Mouse (Mus musculus) thymus, adult 2 months (tissue): ENCODE measurements around the gene Lamtor2. TPM values are rescaled to one million over a fixed set of nuclear protein-coding genes. Genes with fewer than 3 reads are reported as not detected.

Experiments
- DNase-seq: peaks from one replicate; pipeline ENCODE4 v3.0.0; 2021
- H3K27ac ChIP-seq: fragments of 200-500 bp; 2 replicates; pipeline ENCODE4 v1.5.1; 2012; ENCODE audit warnings: low read length, control low read depth; ENCODE audit not compliant: control insufficient read depth, insufficient read depth
- H3K27me3 ChIP-seq: fragments of 200-500 bp; 2 replicates; pipeline ENCODE4 v1.6.1; 2012; ENCODE audit warnings: mild to moderate bottlenecking, low read length, moderate library complexity, mixed read lengths; ENCODE audit not compliant: control insufficient read depth, insufficient read depth
- H3K36me3 ChIP-seq: fragments of 200-500 bp; 2 replicates; pipeline ENCODE4 v1.6.1; 2012; ENCODE audit warnings: mild to moderate bottlenecking, low read length, moderate library complexity; ENCODE audit not compliant: control insufficient read depth, insufficient read depth
- H3K4me1 ChIP-seq: fragments of 200-500 bp; replicated peaks from 2 replicates; pipeline ENCODE4 v1.6.1; 2012; ENCODE audit warnings: low read length; ENCODE audit not compliant: control insufficient read depth, insufficient read depth
- H3K4me3 ChIP-seq: fragments of 200-500 bp; 2 replicates; pipeline ENCODE4 v1.5.1; 2012; ENCODE audit warnings: mild to moderate bottlenecking, low read length, control low read depth, moderate library complexity; ENCODE audit not compliant: control insufficient read depth, insufficient read depth
- CTCF ChIP-seq: fragments of 200-500 bp; IDR thresholded peaks from 2 replicates; pipeline ENCODE4 v1.5.1; 2012; ENCODE audit warnings: mild to moderate bottlenecking, control low read depth, low read length, moderate library complexity, borderline replicate concordance; ENCODE audit not compliant: control insufficient read depth, poor library complexity, insufficient read depth; ENCODE audit errors: extremely low read depth
- POLR2A ChIP-seq: fragments of 200-500 bp; IDR thresholded peaks from 2 replicates; pipeline ENCODE4 v1.6.1; 2012; ENCODE audit warnings: mild to moderate bottlenecking, low read length, control low read depth, moderate library complexity; ENCODE audit not compliant: control insufficient read depth, poor library complexity, insufficient read depth; ENCODE audit errors: extremely low read depth
- WGBS: fragments of 180-500 bp; shearing (Covaris S2); methylation state at CpG from one replicate; pipeline ENCODE4 v1.1.7; 2018; 5-methylcytosine and 5-hydroxymethylcytosine counted together
- polyA plus RNA-seq: library from polyadenylated mRNA; depleted of rRNA; stranded (reverse); fragments of >200 nt; gene quantifications from 2 replicates; pipeline ENCODE4 v1.2.3, GENCODE M21; 2012

Lamtor2 gene
- polyA plus RNA-seq, 1 experiment = 141 TPM

DNA sequence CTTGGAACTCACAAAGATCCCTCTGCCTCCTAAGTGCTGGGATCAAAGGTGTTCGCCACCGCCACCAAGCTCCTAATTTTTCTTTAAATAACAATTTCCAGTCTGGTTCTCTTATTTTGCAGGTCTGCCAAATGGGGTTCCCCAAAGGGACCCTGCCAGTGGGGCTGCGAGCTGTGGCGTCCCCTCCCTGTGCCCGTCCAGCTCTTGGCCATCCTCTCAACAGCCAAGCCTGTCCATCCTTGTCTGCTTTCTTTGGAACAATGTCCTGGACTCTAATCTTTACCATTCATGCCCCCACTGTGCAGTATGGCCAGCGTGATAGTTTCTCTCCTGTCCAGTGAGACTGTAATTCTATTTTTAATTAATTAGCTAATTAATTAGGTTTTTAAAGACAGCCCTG, 31.7 kb downstream of the Lamtor2 start:
- DNase-seq = no peak
- 89% methylated on average over 6 of the region's 6 CpGs for WGBS
- H3K36me3 ChIP-seq = peaks cover 8% of the 10 kb centered on the region
- H3K4me1 ChIP-seq = peaks cover 8% of the 10 kb centered on the region; the same call in 1 of the 2 replicates
- no peak overlapping the region for H3K4me3 ChIP-seq
- H3K27me3 ChIP-seq = no peaks in the 10 kb centered on the region
- no peak for TF ChIP-seq POLR2A
- no peak for TF ChIP-seq CTCF
- no peak overlapping the region for H3K27ac ChIP-seq

DNA sequence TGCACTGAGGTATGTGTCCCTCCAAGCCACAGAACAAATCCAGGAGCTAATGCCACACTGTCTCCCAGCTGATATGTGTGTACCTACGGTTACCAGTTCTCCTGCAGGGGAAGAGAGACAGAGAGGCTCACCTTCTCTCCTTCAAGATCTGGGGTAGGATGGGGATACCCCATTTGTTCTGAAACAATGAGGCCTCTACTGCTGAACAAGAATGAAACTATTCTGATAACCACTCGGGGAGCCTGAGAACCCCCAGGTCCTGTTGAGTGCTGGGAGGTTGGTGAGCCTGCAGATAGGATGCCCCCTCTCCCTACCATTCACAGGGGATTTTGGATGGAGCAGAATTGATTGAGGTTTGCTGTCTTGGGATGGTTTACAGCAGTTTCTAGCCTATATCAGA, 32.8 kb downstream of the Lamtor2 start:
- peaks cover 7% of the 10 kb centered on the region for H3K36me3 ChIP-seq
- H3K4me3 ChIP-seq = no peak overlapping the region
- no peak for DNase-seq
- peaks cover 10% of the 10 kb centered on the region; the same call in 1 of the 2 replicates for H3K4me1 ChIP-seq
- H3K27me3 ChIP-seq = no peaks in the 10 kb centered on the region
- TF ChIP-seq POLR2A = no peak
- no peak for TF ChIP-seq CTCF
- 85% methylated on average over 2 of the region's 2 CpGs for WGBS
- no peak overlapping the region for H3K27ac ChIP-seq

DNA sequence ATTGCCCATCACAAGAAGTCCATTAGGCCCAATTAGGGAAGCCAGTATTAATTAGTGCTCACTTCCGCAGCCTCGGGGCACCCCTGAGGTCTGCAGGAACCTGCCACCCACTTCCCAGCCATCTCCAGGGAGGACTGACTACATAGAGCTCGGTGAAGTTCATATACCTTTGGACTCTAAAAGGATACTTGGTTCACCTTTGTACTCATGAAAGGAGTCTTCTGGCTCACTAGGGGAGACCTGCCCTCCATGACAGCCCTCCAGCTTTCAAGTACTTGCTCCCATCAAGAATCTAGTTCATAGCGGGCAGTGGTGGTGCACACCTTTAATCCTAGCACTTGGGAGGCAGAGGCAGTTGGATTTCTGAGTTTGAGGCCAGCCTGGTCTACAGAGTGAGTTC, 34.5 kb downstream of the Lamtor2 start:
- TF ChIP-seq CTCF = no peak
- no peak for TF ChIP-seq POLR2A
- Histone ChIP-seq H3K4me1 (peaks cover 27% of the 10 kb centered on the region), H3K36me3 (no peaks in the 10 kb centered on the region), H3K27me3 (no peaks in the 10 kb centered on the region), H3K27ac (no peak overlapping the region), H3K4me3 (no peak overlapping the region)
- 94% methylated on average over 4 of the region's 4 CpGs for WGBS
- no peak for DNase-seq

DNA sequence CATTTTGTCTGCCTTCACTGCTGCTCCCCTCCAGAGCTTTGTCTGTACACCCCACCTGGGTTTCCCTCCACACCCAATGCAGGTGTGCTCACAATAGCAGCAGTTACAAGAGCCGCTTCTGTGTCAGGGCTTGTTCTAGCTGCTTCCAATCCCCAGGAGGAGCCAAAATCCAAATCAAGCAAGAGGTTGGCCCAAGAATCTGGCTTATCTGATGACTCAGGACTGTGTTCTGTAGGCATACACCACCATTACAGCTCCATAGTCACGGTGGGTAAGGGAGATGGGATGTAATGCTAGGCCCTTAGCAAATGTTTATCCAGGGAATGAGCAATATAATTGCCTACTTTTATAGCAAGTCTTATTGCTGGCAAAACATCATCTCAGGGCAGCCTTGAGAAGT, 36.5 kb downstream of the Lamtor2 start:
- H3K36me3 ChIP-seq = no peaks in the 10 kb centered on the region
- no peak overlapping the region for H3K27ac ChIP-seq
- TF ChIP-seq POLR2A = no peak
- TF ChIP-seq CTCF = no peak
- H3K27me3 ChIP-seq = no peaks in the 10 kb centered on the region
- 93% methylated on average over 2 of the region's 2 CpGs for WGBS
- peaks cover 40% of the 10 kb centered on the region for H3K4me1 ChIP-seq
- H3K4me3 ChIP-seq = no peak overlapping the region
- no peak for DNase-seq

- no peak for DNase-seq
- Histone ChIP-seq H3K27me3 (no peaks in the 10 kb centered on the region), H3K4me1 (peaks cover 52% of the 10 kb centered on the region), H3K36me3 (no peaks in the 10 kb centered on the region), H3K27ac (no peak overlapping the region), H3K4me3 (no peak overlapping the region)
- WGBS = 97% methylated on average over 2 of the region's 2 CpGs
- TF ChIP-seq CTCF (no peak), POLR2A (no peak)
These were observed 37.8 kb downstream of the Lamtor2 start for GRCm38 (mm10) chr3:88515095-88515386.

DNA sequence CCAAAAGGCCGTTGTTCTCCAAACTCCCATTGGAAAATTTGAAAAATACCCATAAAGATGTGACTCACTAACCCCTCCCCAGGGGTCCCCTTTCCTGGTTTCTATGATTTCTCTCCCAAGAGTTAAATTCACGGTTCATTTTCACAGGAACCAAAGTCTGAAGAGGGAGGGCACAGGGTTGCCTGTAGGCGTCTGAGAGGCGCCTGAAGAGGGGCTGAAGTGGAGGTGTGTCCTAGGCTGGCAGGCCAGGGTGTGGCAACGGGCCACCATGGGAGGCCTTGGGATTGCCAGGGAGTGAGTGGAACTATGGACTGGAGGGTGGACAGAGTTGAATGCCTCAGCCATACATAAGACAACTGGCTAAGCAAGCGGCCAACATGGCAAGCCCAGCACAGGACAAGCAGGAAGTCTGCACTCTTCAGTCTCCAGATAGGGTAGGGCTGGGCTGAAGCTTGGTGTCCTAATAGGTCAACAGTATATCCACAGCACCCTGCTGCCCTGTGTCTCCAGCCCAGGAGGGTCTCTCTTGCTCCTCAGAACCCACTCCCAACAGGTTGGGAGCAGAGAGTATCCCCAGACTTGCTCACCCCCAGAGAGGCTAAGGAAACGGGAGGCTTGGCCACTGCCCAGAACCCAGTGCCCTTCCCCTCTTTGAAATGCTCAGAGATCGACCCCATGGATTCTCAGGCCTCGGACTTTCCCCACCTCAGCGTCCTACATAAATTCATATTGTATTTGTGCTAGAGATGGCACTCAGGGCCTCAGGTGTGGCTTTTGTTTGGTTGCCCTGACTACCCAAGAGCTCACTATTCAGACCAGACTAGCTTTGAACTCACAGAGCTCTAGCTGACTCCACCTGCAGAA, 38.4 kb downstream of the Lamtor2 start:
- Histone ChIP-seq H3K27ac (no peak overlapping the region), H3K4me3 (no peak overlapping the region)
- no peak for DNase-seq

More for the DNA sequence above, 38.4 kb downstream of the Lamtor2 start:
- TF ChIP-seq POLR2A = no peak
- TF ChIP-seq CTCF = no peak
- Histone ChIP-seq H3K27me3 (no peaks in the 10 kb centered on the region), H3K36me3 (no peaks in the 10 kb centered on the region), H3K4me1 (peaks cover 55% of the 10 kb centered on the region)
- WGBS = 88% methylated on average over 10 of the region's 10 CpGs
